Mouse (Mus musculus): ENCODE results near the gene Ubald2.

- TF ChIP-seq GATA1 (IDR thresholded peaks at IDR 0.05; ENCODE audit: low read length) (no peak), TAL1 (IDR thresholded peaks at IDR 0.05; ENCODE audit: low read length) (no peak)
Measured at GRCm38 (mm10) chr11:116453889-116454288, 20.0 kb downstream of the Ubald2 start.

All from erythroblast, embryonic 14.5 days (primary cell).